Mouse (Mus musculus) small intestine, adult 2 months (tissue): ENCODE measurements around the gene Spata45.

ENCODE experiments used
- CTCF ChIP-seq: fragments of 200-500 bp; IDR thresholded peaks from 2 replicates; pipeline ENCODE4 v1.5.1; 2012; ENCODE audit warnings: low read depth, mild to moderate bottlenecking, control low read depth, inconsistent platforms, low read length, moderate library complexity, mixed read lengths; ENCODE audit not compliant: insufficient replicate concordance, insufficient read length; ENCODE audit errors: extremely low read depth
- POLR2A ChIP-seq: fragments of 200-500 bp; IDR thresholded peaks from 2 replicates; pipeline ENCODE4 v1.6.1; 2012; ENCODE audit warnings: low read depth, mild to moderate bottlenecking, control low read depth, inconsistent platforms, low read length, moderate library complexity

DNA sequence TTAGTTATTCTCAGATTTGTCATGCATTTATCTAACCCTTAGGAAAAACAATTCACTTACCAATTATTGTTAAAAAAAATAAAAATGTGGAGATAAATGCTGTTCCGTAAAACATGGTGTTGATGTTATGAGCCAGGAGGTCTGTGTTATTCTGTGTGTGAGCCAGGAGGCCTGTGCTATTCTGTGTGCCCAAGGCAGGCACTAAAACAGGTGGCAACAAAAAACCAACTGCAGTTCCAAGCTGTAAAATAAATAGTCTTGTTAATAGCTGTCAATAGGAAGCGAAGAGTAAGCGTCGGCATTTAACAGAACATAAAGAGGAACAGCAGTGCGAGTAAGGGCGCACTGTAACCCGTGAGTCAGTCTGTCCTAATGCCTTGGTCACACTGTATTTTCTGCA lies 15.4 kb upstream of the Spata45 start:
- TF ChIP-seq CTCF (no peak), POLR2A (no peak)
